Mouse (Mus musculus): ENCODE data around the gene Zfhx2. TPM values are rescaled to one million over a fixed set of nuclear protein-coding genes. Genes with fewer than 3 reads are reported as not detected.

The Zfhx2 gene
- polyA plus RNA-seq (2012; rRNA removed) = 1.4 and 1.7 TPM in 2 replicates

DNA sequence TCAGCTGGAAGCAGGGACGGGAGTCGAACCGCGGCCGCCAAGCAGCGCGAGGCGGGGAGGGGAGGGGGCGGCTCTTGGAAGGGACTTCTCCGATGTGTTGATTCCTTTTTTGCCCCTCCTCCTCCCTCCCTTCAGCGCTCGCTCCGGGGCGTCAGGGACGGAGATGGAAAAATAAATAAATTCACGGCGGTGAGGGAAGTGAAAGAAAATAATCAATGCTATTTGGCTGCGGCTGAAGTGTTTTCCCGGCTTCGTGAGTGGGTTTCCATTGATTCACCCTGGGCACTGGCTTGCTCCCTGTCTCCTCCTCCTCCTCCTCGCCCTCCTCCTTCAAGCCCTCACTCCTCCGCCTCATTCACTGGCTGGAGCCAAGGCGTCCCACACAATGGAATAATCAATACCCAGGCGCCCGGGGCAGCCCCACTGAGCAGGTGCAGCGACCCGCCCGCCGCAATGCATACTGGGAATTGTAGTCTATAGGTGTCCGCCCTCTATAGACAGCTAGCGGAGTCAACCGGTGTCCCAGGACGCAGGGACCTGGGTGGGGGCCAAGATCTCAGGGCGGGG, at the start of gene Zfhx2:
Gene Zfhx2 (minus strand): TSS at position 314 of the 567 bp plus-strand sequence.
- WGBS = under 1% methylated on average over 34 of the region's 34 CpGs
- DNase-seq (ENCODE audit: low read depth, low spot score) = peak; percentile 96

- DNase-seq (ENCODE audit: low read depth, low spot score) = no peak
- 21% methylated on average over 7 of the region's 7 CpGs for WGBS
Observed at GRCm38 (mm10) chr14:55139313-55139712, 47.2 kb upstream of the Zfhx2 start.

DNA sequence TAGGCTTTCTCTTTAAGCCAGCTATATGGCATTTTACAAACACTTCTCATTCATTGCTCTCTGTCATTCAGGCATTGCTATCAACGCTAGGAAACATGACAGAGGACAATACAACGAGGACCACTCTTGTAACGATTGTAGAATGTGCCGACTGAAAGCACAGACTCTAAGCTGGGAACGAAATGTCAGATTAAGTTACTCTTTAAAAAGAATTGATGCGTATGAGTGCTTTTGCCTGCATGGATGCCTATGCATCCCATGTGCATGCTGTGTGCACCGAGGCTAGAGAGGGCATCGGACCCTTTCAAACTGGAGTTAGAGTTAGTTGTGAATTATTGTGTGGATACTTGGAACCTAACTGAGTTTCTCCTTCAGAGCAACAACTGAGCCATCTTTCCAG, 43.6 kb upstream of the Zfhx2 start:
- WGBS = 82% methylated on average over 8 of the region's 8 CpGs
- DNase-seq (ENCODE audit: low read depth, low spot score) = no peak

DNA sequence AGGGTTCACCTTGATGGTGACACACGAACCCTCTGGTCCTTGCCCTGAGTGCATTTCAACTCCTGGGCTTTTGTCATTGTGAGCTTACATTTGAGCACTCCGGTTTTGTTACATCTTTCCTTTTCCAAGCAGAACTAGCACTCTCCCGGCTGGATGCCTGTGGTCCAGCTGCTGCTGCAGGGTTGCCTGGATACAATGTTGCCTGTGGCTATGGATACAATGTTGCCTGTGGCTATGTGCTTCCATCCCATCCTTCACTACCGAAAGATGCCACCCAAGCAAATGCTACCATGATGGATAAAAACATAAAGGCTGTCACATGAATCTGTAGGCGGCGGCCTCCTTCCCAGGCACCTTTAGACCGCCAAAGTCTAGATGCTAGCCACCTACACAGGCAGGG, 34.4 kb upstream of the Zfhx2 start:
- WGBS = 87% methylated on average over 7 of the region's 7 CpGs
- no peak for DNase-seq (ENCODE audit: low read depth, low spot score)

GRCm38 (mm10) chr14:55125711-55126110, 33.6 kb upstream of the Zfhx2 start:
- no peak for DNase-seq (ENCODE audit: low read depth, low spot score)
- 66% methylated on average over 5 of the region's 5 CpGs for whole genome bisulfite sequencing

GRCm38 (mm10) chr14:55122359-55122758, 30.2 kb upstream of the Zfhx2 start:
- 52% methylated on average over 8 of the region's 8 CpGs for WGBS
- no peak for DNase-seq (ENCODE audit: low read depth, low spot score)

- DNase-seq (ENCODE audit: low read depth, low spot score) = no peak
- WGBS = 3% methylated on average over 5 of the region's 5 CpGs
Observed at GRCm38 (mm10) chr14:55121947-55122346, 29.8 kb upstream of the Zfhx2 start.

DNA sequence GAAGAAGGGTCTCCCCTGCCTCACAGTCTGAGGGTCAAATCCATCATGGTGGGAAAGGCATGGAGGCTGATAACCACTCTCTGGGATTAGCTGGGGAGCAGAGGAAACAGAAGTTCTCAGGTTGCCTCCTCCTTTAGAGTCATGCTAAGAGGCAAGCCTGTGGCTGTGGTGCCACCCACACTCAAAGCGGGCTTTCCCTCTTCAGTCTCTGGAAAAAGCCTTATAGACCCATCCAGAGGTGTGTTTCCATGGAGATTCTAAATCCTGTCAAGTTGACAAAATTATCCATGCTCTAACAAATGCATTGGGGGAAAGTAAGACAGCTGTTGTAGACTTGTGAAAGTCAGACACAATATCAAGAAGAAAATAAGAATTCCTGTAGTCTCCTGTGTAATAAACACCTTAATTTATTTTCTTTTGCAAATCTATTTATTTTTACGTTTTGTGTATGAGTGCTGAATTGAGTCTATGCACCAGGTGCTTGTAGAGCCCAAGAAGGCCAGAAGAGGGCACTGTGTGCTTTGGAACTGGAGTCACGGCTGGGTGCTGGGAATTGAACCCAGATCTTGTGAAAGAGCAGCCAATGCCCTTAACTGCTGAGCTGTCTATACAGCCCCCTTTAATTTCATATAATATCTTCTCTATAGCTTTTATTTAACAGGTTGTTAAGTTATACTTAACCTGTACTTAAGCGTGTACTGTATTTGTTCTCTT, 27.5 kb upstream of the Zfhx2 start:
- WGBS = 67% methylated on average over 4 of the region's 4 CpGs

DNA sequence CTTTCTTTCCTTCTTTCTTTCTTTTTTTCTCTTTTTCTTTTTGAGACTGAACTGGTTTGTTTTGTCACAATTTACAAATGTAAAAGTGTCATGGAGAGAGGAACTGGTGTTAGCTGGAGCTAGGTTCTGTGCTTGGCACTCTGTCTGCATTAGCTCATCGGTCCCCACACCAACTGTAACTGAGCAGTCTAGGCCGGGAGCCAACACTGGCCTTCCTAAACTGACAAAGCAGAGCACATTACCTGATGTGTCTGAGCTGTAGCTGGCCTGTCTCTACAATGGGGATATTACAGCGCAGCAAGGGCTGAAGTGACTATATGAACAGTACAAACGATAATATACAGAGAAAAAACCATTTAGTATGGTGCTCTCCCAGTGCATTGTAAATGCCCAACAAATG, 26.7 kb upstream of the Zfhx2 start:
- no peak for DNase-seq (ENCODE audit: low read depth, low spot score)
- 68% methylated on average over 4 of the region's 4 CpGs for WGBS

More for the DNA sequence above, 27.5 kb upstream of the Zfhx2 start:
- no peak for DNase-seq (ENCODE audit: low read depth, low spot score)

DNA sequence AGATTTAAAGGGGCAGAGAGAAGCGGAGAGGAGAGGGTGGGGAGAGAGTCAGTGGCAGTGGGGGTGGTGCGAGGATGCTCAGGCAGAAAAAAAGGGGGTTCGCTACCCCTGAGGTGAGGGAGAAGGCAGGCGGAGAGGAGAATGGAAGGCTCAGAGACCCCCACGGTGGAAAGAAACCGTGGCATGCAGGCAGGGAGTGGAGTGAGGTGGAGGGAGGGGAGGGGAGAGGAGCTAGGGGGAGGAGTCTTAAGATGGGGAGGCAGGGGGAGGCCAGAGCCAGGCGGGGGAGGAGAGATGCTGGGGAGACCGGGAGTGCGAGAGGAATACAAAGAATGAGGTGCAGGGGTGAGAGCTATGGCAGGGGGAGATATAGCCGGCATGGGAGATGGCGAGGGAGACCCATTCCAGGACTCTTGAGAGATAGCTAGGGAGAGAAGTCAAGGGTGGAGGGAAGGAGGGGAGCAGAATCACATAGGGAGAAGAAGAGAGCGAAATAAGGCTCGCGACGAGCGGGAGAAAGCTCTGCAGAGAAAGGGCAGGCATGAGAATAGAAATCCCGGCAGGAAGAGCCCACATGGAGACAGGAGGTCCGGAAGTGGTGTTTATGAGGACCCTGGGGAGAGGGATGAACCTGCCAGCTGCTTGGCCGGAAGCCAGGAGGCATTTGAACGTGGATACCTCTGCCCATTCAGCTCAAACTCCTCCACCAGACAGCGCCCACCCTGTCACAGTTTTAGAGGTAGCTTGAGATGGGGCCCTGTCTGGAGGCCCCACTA, 24.5 kb upstream of the Zfhx2 start, which contains the start of gene Jph4:
Gene Jph4 (minus strand): TSS at position 511 of the 776 bp plus-strand sequence.
- 21% methylated on average over 21 of the region's 21 CpGs for WGBS
- DNase-seq (ENCODE audit: low read depth, low spot score) = no peak

GRCm38 (mm10) chr14:55115846-55116245, 23.7 kb upstream of the Zfhx2 start:
- no peak for DNase-seq (ENCODE audit: low read depth, low spot score)
- 7% methylated on average over 8 of the region's 8 CpGs for WGBS

DNA sequence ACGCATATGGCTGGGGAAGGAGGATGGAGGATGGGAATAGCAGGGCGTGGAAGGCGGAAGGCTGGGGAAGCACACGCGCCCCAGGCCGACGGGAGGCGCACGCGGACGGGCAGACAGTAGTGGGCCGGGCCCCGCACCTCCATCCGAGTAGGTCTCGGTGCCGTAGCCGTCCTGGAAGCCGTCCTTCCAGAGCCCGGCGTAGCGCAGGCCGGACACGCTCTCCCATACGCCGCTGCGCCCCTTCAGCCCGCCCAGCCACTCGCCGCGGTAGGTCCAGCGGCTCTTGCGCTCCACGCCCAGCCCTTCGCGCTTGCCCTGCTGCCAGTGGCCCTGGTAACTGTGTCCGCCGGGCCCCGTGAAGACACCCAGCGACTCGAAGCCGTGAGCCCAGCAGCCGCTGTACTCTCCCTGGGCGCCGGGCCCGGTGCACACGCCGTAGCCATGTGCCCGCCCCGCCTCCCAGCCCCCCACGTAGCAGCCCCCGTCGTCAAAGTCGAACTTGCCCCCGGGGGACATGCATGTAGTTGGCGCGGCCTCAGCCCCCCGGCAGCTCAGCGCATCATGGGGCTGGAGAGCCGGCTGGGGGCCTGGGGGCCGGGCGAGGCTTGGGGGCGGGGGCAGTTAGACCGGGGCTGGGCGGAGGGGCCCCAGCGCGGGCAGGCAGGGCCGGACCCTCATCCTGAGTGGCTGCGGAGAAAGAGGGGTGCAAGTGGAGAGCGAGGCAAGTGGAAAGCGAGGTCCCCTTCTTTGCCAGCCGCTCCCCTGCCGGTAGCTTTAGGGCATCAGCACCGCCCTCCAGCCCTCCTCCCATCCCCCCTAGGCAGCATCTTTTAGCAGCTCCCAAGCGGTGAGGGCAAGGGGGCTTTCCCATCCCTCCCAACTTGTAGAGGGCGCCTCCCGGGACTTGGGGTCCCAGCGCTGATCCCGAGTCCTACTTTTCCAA, 22.9 kb upstream of the Zfhx2 start:
- WGBS = 2% methylated on average over 68 of the region's 78 CpGs
- DNase-seq (ENCODE audit: low read depth, low spot score) = no peak

DNA sequence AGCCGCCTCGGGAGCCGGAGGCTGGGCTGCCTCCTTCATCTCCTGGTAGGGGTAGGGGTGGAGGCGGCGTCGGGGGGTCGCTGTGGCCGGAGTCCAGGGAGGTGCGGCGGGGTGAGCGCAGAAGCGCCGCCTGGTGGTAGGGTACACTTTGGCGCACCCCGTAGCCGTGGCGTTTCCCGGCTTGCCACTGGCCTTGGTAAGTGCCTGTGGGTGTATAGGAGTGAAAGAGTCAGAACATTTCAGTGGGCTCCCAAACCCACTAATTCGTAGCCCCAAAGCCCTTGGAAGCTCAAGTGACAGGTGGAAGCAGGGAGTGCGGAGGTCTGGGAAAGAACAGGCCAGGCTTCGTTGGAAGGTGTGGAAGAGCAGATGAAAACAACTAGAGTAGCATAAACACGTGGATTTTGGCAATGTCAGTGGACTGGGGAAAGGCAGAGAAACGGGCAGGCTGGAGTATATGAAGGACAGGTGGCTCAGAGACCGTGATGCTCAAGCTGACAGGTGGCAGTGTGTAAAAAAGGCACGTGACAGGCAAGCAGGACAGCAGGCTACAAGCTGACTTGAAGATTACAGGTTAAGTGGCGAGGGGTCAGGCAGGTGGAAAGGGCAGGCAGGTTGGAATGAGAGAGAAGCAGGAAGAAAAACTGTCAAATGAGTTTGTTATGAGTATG, 22.0 kb upstream of the Zfhx2 start:
- 7% methylated on average over 26 of the region's 26 CpGs for WGBS
- DNase-seq (ENCODE audit: low read depth, low spot score) = no peak

- DNase-seq (ENCODE audit: low read depth, low spot score) = no peak
Observed at GRCm38 (mm10) chr14:55113351-55113974, 21.3 kb upstream of the Zfhx2 start.

GRCm38 (mm10) chr14:55111720-55112119, 19.6 kb upstream of the Zfhx2 start:
- 49% methylated on average over 2 of the region's 2 CpGs for WGBS
- DNase-seq (ENCODE audit: low read depth, low spot score) = no peak

More at GRCm38 (mm10) chr14:55113351-55113974, 21.3 kb upstream of the Zfhx2 start:
- WGBS = 61% methylated on average over 51 of the region's 51 CpGs

- WGBS = 45% methylated on average over 9 of the region's 9 CpGs
- no peak for DNase-seq (ENCODE audit: low read depth, low spot score)
Observed at GRCm38 (mm10) chr14:55110076-55110475, 18.0 kb upstream of the Zfhx2 start.

GRCm38 (mm10) chr14:55109048-55109873, 17.1 kb upstream of the Zfhx2 start:
- DNase-seq (ENCODE audit: low read depth, low spot score) = no peak
- WGBS = 51% methylated on average over 21 of the region's 21 CpGs
